Mouse (Mus musculus) regulatory T cell (primary cell): ENCODE measurements around the gene Dmkn.

Experiments used
- in situ Hi-C: fragments of 300-600 bp; cut with MboI, MseI; formaldehyde crosslinking; loops from one replicate; pipeline ENCODE4 v1.15.1; 2025; ENCODE audit warnings: high pct_unique_total_duplicates

Gene Dmkn

GRCm38 (mm10) chr7:30761769-30762352, 1.7 kb upstream of the Dmkn start:
- in situ Hi-C loops, result no loop called here

- in situ Hi-C loops, result no loop called here
These were observed 1.6 kb downstream of the Dmkn start for GRCm38 (mm10) chr7:30765173-30765572.

GRCm38 (mm10) chr7:30766408-30766807, 2.9 kb downstream of the Dmkn start:
- in situ Hi-C loops, result no loop called here

GRCm38 (mm10) chr7:30769236-30769635, 5.7 kb downstream of the Dmkn start:
- in situ Hi-C loops, result no loop called here

GRCm38 (mm10) chr7:30776104-30776503, 12.5 kb downstream of the Dmkn start:
- in situ Hi-C loops, result no loop called here

- in situ Hi-C loops, result no loop called here
These were observed 13.6 kb downstream of the Dmkn start for GRCm38 (mm10) chr7:30777081-30777579.

- in situ Hi-C loops, result no loop called here
These were observed 14.4 kb downstream of the Dmkn start for GRCm38 (mm10) chr7:30777911-30778310.

GRCm38 (mm10) chr7:30781792-30782191, 18.2 kb downstream of the Dmkn start:
- in situ Hi-C loops, result no loop called here

GRCm38 (mm10) chr7:30782658-30783057, 19.1 kb downstream of the Dmkn start:
- in situ Hi-C loops, result no loop called here

- in situ Hi-C loops, result no loop called here
These were observed 21.6 kb downstream of the Dmkn start for GRCm38 (mm10) chr7:30785154-30785553.

GRCm38 (mm10) chr7:30785721-30786546, 22.4 kb downstream of the Dmkn start:
- in situ Hi-C loops, result no loop called here

- in situ Hi-C loops, result no loop called here
These were observed 23.9 kb downstream of the Dmkn start, which contains the start of gene Krtdap for GRCm38 (mm10) chr7:30787377-30788022. Gene Krtdap (plus strand): TSS chr7:30787896.

GRCm38 (mm10) chr7:30790141-30790540, 26.6 kb downstream of the Dmkn start:
- in situ Hi-C loops, result no loop called here

GRCm38 (mm10) chr7:30791921-30792320, 28.4 kb downstream of the Dmkn start:
- in situ Hi-C loops, result no loop called here

- in situ Hi-C loops, result no loop called here
These were observed 31.4 kb downstream of the Dmkn start for GRCm38 (mm10) chr7:30794921-30795320.

- in situ Hi-C loops, result no loop called here
These were observed 33.2 kb downstream of the Dmkn start for GRCm38 (mm10) chr7:30796790-30797189.

- in situ Hi-C loops, result no loop called here
These were observed 37.1 kb downstream of the Dmkn start for GRCm38 (mm10) chr7:30800653-30801052.

GRCm38 (mm10) chr7:30803256-30803655, 39.7 kb downstream of the Dmkn start:
- in situ Hi-C loops, result no loop called here

GRCm38 (mm10) chr7:30804026-30804715, 40.6 kb downstream of the Dmkn start:
- in situ Hi-C loops, result no loop called here

- in situ Hi-C loops, result no loop called here
These were observed 42.4 kb downstream of the Dmkn start for GRCm38 (mm10) chr7:30805924-30806323.

- in situ Hi-C loops, result no loop called here
These were observed 46.8 kb downstream of the Dmkn start for GRCm38 (mm10) chr7:30810319-30810718.

GRCm38 (mm10) chr7:30811757-30812290, 48.3 kb downstream of the Dmkn start:
- in situ Hi-C loops, result no loop called here
